Mouse (Mus musculus): ENCODE data around the gene Pcyt1a. TPM values are rescaled to one million over a fixed set of nuclear protein-coding genes. Genes with fewer than 3 reads are reported as not detected.

The Pcyt1a gene
- total and polyA plus RNA-seq, 2 experiments from 2014 or later = 47.6 TPM

DNA sequence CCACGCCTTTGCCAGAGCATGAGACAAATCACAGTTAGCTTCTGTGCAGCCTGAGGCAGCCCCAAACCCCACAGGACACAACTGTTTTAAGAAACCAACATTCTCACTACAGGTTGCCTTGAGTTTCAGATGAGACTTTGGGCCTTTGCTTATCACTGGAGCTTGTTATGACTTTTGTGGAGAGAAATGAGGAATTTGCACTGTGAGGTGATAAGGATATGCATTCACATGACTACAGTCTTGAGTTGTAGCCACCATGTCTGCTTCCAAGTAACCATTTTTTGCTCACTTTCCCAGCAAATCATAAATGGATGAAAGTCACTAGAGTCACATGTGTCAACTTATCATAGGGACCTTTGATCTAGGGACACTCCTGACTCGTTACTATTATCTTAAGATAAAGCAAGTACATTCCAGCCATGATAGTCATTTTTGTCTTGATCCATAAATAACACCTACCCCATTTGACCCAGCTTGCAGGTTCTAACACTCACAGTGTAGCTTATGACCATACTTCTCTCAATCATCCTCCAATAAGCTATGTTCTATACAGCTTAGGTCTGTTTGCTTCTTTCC, 15.9 kb downstream of the Pcyt1a start:
- H3K36me3 ChIP-seq (ENCODE audit: insufficient read depth) = peaks cover 2% of the 10 kb centered on the region; the same call in 1 of the 2 replicates
- no peaks in the 10 kb centered on the region for H3K9me3 ChIP-seq (ENCODE audit: low read length)
- TF ChIP-seq CTCF (IDR thresholded peaks at IDR 0.05; ENCODE audit: low read depth) = no peak
- ATAC-seq = no peak
- no peaks in the 10 kb centered on the region for H3K4me1 ChIP-seq (ENCODE audit: insufficient read depth)
- 86% methylated on average over 2 of the region's 2 CpGs for WGBS
- no peak overlapping the region for H3K9ac ChIP-seq
- no peak for DNase-seq
- no peak overlapping the region for H3K4me3 ChIP-seq (ENCODE audit: low read depth, low read length)
- H3K4me2 ChIP-seq (ENCODE audit: low read depth) = no peak overlapping the region
- no peak overlapping the region for H3K27ac ChIP-seq (ENCODE audit: low read depth, low read length)
- H3K27me3 ChIP-seq (ENCODE audit: insufficient read depth, low read length) = no peaks in the 10 kb centered on the region

DNA sequence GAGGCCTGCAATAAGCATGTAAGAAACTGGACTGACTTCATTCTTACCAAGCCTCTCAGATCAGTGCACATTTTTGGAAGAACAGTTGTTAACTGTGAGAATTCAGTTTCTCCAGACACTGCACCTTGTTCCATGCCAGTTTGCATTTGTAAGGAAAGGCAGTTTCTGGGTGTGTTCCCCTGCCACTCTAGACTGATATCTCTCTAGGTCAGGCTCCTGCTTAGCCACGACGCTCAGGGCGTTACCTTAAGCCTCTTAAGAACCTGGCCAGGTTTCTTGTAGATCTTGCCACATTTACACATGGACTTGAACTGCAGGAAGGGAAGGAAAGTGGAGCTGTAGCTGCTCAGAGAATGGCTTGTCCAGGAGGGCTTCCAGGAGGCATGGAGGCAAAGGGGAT, 18.9 kb downstream of the Pcyt1a start:
- TF ChIP-seq CTCF (IDR thresholded peaks at IDR 0.05; ENCODE audit: low read depth) = no peak
- no peaks in the 10 kb centered on the region for H3K27me3 ChIP-seq (ENCODE audit: insufficient read depth, low read length)
- DNase-seq (no peak), ATAC-seq (no peak)
- no peaks in the 10 kb centered on the region for H3K4me1 ChIP-seq (ENCODE audit: insufficient read depth)
- H3K27ac ChIP-seq (ENCODE audit: low read depth, low read length) = no peak overlapping the region
- no peak overlapping the region for H3K4me2 ChIP-seq (ENCODE audit: low read depth)
- no peak overlapping the region for H3K4me3 ChIP-seq (ENCODE audit: low read depth, low read length)
- WGBS = 89% methylated on average over 3 of the region's 3 CpGs
- no peak overlapping the region for H3K9ac ChIP-seq
- H3K9me3 ChIP-seq (ENCODE audit: low read length) = no peaks in the 10 kb centered on the region
- H3K36me3 ChIP-seq (ENCODE audit: insufficient read depth) = peaks cover 20% of the 10 kb centered on the region

DNA sequence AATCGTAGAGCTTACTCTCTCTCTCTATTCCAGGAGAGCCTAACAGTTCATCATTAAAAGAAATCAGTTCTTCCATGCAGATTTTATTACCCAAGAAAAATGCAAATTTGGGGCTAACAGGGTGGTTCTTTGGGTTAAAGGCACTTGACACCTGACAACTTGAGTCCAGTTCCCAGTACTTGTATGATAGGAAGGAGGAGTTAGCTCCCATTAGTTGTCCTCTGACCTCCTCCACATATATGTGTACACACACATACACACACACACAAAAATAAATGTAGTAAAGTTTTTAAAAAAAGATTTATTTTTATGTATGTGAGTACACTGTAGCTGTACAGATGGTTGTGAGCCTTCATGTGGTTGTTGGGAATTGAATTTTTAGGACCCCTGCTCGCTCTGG, 19.4 kb downstream of the Pcyt1a start:
- TF ChIP-seq CTCF (IDR thresholded peaks at IDR 0.05; ENCODE audit: low read depth) = no peak
- Histone ChIP-seq H3K27me3 (ENCODE audit: insufficient read depth, low read length) (no peaks in the 10 kb centered on the region), H3K9ac (no peak overlapping the region), H3K4me1 (ENCODE audit: insufficient read depth) (no peaks in the 10 kb centered on the region), H3K36me3 (ENCODE audit: insufficient read depth) (peaks cover 20% of the 10 kb centered on the region), H3K4me3 (ENCODE audit: low read depth, low read length) (no peak overlapping the region), H3K4me2 (ENCODE audit: low read depth) (no peak overlapping the region), H3K27ac (ENCODE audit: low read depth, low read length) (no peak overlapping the region), H3K9me3 (ENCODE audit: low read length) (no peaks in the 10 kb centered on the region)
- ATAC-seq = no peak
- WGBS = 98% methylated on average over 2 of the region's 2 CpGs
- no peak for DNase-seq

DNA sequence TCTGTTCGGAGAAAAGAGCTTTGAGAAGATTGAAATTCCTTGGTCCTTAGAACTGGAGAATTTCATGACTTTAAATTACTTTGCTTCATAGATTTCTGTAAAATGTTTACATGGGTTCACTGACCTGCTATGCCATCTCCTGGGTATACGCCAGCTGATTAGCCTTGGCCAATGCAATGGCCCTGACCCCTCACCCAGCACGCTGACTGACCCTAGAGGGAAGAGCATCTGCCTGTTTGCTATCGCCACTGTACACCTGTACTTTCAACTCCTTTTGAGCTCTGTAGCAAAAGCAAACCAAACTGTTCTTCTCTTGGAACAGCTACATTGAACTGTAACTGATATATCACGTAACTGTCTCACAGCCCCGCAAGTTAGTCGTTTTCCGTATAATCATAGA, 22.4 kb downstream of the Pcyt1a start:
- Histone ChIP-seq H3K9ac (no peak overlapping the region), H3K4me3 (ENCODE audit: low read depth, low read length) (no peak overlapping the region), H3K27me3 (ENCODE audit: insufficient read depth, low read length) (no peaks in the 10 kb centered on the region), H3K27ac (ENCODE audit: low read depth, low read length) (no peak overlapping the region), H3K9me3 (ENCODE audit: low read length) (no peaks in the 10 kb centered on the region), H3K4me1 (ENCODE audit: insufficient read depth) (no peaks in the 10 kb centered on the region), H3K36me3 (ENCODE audit: insufficient read depth) (peaks cover 29% of the 10 kb centered on the region), H3K4me2 (ENCODE audit: low read depth) (no peak overlapping the region)
- DNase-seq (no peak), ATAC-seq (no peak)
- no peak for TF ChIP-seq CTCF (IDR thresholded peaks at IDR 0.05; ENCODE audit: low read depth)
- WGBS = 92% methylated on average over 8 of the region's 8 CpGs

DNA sequence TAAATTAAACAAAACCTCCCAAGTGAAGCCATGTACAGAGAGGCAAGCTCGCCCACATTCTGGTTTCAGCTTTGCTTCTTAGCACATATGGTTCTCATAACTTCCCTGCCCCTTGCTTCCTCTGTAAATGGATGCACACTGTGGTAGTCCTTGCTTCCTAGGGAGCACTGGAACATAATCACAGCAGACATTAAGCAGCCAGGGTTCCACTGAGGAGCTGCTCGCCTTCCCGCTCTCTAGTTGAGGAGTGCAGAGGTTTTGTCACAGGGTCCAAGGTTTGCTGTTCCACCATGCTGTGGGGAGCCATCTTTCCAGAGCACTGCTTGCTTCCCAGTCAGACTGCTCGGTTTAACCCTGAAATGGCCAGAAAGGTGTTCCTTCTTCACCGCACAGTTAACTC, 23.9 kb downstream of the Pcyt1a start:
- H3K4me2 ChIP-seq (ENCODE audit: low read depth) = no peak overlapping the region
- no peaks in the 10 kb centered on the region for H3K9me3 ChIP-seq (ENCODE audit: low read length)
- ATAC-seq (no peak), DNase-seq (no peak)
- no peak overlapping the region for H3K9ac ChIP-seq
- WGBS = 92% methylated on average over 5 of the region's 5 CpGs
- TF ChIP-seq CTCF (IDR thresholded peaks at IDR 0.05; ENCODE audit: low read depth) = no peak
- H3K27me3 ChIP-seq (ENCODE audit: insufficient read depth, low read length) = no peaks in the 10 kb centered on the region
- no peak overlapping the region for H3K27ac ChIP-seq (ENCODE audit: low read depth, low read length)
- H3K36me3 ChIP-seq (ENCODE audit: insufficient read depth) = peaks cover 35% of the 10 kb centered on the region
- H3K4me3 ChIP-seq (ENCODE audit: low read depth, low read length) = no peak overlapping the region
- H3K4me1 ChIP-seq (ENCODE audit: insufficient read depth) = no peaks in the 10 kb centered on the region

DNA sequence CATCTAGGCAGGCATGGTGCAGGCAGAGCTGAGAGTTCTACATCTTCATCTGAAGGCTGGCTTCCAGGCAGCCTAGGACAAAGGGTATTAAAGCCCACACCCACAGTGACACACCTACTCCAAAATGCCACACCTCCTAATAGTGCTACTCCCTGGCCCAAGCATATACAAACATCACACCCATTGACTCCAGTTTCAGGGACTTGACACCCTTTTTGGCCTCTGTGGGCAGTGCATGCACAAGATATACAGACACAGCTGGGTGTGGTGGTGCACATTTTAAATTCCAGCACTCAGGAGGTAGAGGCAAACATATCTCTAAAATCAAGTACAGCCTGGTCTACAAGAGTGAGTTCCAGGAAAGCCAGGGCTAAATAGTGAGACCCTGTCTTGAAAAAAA, 25.4 kb downstream of the Pcyt1a start:
- DNase-seq (no peak), ATAC-seq (no peak)
- TF ChIP-seq CTCF (IDR thresholded peaks at IDR 0.05; ENCODE audit: low read depth) = no peak
- Histone ChIP-seq H3K4me3 (ENCODE audit: low read depth, low read length) (no peak overlapping the region), H3K4me2 (ENCODE audit: low read depth) (no peak overlapping the region), H3K27ac (ENCODE audit: low read depth, low read length) (no peak overlapping the region), H3K4me1 (ENCODE audit: insufficient read depth) (no peaks in the 10 kb centered on the region), H3K9ac (no peak overlapping the region), H3K9me3 (ENCODE audit: low read length) (no peaks in the 10 kb centered on the region), H3K27me3 (ENCODE audit: insufficient read depth, low read length) (no peaks in the 10 kb centered on the region), H3K36me3 (ENCODE audit: insufficient read depth) (peaks cover 35% of the 10 kb centered on the region)

DNA sequence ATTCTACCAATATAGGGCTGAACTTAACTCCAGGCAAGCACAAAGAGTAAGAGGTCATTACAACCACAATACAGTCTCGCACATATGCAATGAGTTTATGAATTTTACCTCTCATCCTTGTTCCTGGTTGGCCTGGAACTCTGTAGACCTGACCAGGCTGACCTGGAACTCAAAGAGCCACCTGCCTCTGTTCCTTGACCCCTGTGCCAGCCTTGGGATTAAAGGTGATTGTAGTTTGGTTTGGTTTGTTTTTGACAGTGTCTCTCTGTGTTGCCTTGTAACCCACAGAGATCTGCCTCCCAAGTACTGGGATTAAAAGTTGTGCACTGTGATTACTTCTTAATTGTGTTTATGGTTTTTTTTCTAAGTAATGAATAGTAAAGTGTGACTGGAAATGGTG, 26.0 kb downstream of the Pcyt1a start:
- Histone ChIP-seq H3K4me1 (ENCODE audit: insufficient read depth) (no peaks in the 10 kb centered on the region), H3K4me3 (ENCODE audit: low read depth, low read length) (no peak overlapping the region), H3K27me3 (ENCODE audit: insufficient read depth, low read length) (no peaks in the 10 kb centered on the region), H3K9ac (no peak overlapping the region), H3K36me3 (ENCODE audit: insufficient read depth) (peaks cover 32% of the 10 kb centered on the region), H3K9me3 (ENCODE audit: low read length) (no peaks in the 10 kb centered on the region), H3K4me2 (ENCODE audit: low read depth) (no peak overlapping the region), H3K27ac (ENCODE audit: low read depth, low read length) (no peak overlapping the region)
- 87% methylated on average over 1 of the region's 1 CpGs for WGBS
- DNase-seq (no peak), ATAC-seq (no peak)
- TF ChIP-seq CTCF (IDR thresholded peaks at IDR 0.05; ENCODE audit: low read depth) = no peak

Data from forebrain, postnatal 0 days (tissue).